Mouse (Mus musculus): ENCODE data around the gene Rad21l. TPM values are rescaled to one million over a fixed set of nuclear protein-coding genes. Genes with fewer than 3 reads are reported as not detected.

Gene Rad21l
- total and polyA plus RNA-seq, 2 experiments from 2014 or later = not detected

DNA sequence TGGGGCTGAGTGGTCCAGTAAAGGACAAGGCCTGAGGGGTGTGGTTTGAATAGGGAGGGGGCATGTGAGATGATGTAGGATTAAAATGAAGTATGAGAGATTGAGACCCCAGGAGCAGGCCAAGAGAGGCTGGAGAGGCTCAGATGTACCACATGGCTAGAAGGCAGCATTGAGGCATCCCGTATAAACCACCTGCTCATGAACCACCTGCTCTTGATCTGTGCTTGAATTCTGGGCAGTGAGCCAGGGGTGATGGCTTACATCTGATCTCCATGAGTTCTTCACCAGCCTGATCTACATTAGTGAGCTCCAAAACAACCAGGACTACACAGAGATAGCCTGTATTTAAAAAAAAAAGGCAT, 2.6 kb upstream of the Rad21l start:
- H3K27me3 ChIP-seq (ENCODE audit: control insufficient read depth, insufficient read depth, low read length) = peaks cover 5% of the 10 kb centered on the region; the same call in 1 of the 2 replicates
- DNase-seq (ENCODE audit: low spot score) (no peak), ATAC-seq (ENCODE audit: insufficient read depth, low read depth) (0 out of 2 replicates have a peak, but pooled peaks have one; percentile 4)
- WGBS = 53% methylated on average over 1 of the region's 1 CpGs
- H3K27ac ChIP-seq (ENCODE audit: low read depth) = no peak overlapping the region
- H3K9me3 ChIP-seq (replicated peaks; ENCODE audit: control insufficient read depth, low read length) = no peaks in the 10 kb centered on the region
- TF ChIP-seq CTCF (IDR thresholded peaks at IDR 0.05; ENCODE audit: low read depth) (no peak), EP300 (IDR thresholded peaks at IDR 0.05; ENCODE audit: low read depth) (no peak)
- H3K4me3 ChIP-seq (ENCODE audit: low read depth, low read length) = no peak overlapping the region
- H3K4me2 ChIP-seq (ENCODE audit: low read depth, low read length) = no peak overlapping the region
- no peaks in the 10 kb centered on the region for H3K4me1 ChIP-seq (ENCODE audit: control insufficient read depth, insufficient read depth)
- H3K36me3 ChIP-seq (replicated peaks; ENCODE audit: control insufficient read depth, insufficient read depth, low read length) = no peaks in the 10 kb centered on the region
- H3K9ac ChIP-seq (replicated peaks; ENCODE audit: low read depth, low read length) = no peak overlapping the region

DNA sequence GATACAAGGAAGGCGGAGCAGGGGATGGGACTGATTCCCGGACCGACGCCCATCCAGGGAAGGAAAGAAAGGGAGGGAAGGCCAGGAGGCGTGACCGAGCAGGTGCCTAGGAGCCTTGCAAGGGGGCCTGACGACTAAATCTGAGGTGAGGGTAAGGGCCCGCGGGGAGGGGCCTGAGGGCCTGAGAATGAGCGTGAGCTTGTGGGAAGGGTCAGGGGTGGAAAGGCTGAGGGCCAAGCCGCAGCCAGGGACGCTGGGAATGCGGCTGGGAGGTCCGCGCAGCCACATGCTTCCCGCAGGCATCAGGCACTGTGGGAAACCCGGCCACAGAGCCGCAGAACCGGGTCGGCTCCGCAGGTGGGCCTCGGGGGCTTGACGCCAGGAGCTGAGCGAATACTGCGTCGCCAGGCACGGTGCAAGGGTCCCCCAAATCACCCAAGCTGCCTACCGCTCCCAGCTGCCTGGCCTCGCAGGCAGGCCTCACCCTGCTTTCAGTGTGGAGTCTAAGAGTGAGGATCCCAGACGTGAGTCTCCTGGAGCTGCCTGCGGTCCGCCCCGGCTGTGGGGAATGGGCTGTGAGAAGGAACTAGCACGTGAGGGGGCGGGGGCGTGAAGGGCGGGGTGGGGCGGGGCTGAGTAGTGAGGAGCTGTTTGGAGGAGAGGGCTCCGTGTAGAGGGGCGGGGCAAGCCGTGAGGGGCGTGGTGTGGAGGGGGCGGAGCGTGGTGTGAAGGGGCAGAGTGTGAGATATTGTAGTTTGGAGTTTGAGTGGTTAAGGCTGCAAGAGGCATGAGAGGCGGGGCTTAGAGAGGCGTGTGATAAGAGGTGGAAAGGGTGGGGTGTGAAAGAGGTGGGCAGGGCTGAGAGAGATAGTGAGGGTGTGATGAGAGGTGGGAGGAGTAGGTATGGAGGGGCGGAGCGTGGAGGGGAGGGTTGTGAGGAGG, 2.0 kb upstream of the Rad21l start:
- ATAC-seq (ENCODE audit: insufficient read depth, low read depth) = peak; percentile 36; the same call in 1 of the 2 replicates
- Histone ChIP-seq H3K36me3 (replicated peaks; ENCODE audit: control insufficient read depth, insufficient read depth, low read length) (no peaks in the 10 kb centered on the region), H3K4me2 (ENCODE audit: low read depth, low read length) (0 out of 2 replicates have a peak overlapping the region, but pooled peaks have one; percentile 4), H3K27ac (ENCODE audit: low read depth) (no peak overlapping the region), H3K9me3 (replicated peaks; ENCODE audit: control insufficient read depth, low read length) (no peaks in the 10 kb centered on the region), H3K4me1 (ENCODE audit: control insufficient read depth, insufficient read depth) (no peaks in the 10 kb centered on the region), H3K27me3 (ENCODE audit: control insufficient read depth, insufficient read depth, low read length) (peaks cover 5% of the 10 kb centered on the region; the same call in 1 of the 2 replicates), H3K4me3 (ENCODE audit: low read depth, low read length) (no peak overlapping the region), H3K9ac (replicated peaks; ENCODE audit: low read depth, low read length) (no peak overlapping the region)
- DNase-seq (ENCODE audit: low spot score) = no peak
- 30% methylated on average over 48 of the region's 48 CpGs for WGBS
- TF ChIP-seq EP300 (IDR thresholded peaks at IDR 0.05; ENCODE audit: low read depth) (no peak), CTCF (IDR thresholded peaks at IDR 0.05; ENCODE audit: low read depth) (no peak)

DNA sequence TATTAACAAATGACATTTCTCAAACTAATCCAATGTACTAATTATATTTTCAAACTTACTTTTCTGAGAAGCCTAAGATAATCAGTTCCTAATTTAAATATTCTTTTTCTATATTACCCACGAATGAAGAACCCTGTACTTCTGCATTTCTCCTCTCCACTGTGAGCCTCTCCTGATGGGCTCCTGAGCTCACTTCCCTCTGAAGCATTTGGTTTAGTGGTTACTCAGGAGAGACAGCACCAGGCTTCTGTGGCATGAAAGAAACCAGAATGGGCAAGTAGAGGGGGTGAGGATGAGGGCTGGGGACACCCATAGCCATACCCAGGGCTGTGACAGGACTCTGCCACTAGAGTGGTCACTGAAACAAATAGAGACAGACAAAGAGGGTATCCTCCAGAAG, 16.3 kb downstream of the Rad21l start:
- H3K4me3 ChIP-seq (ENCODE audit: low read depth, low read length) = no peak overlapping the region
- TF ChIP-seq EP300 (IDR thresholded peaks at IDR 0.05; ENCODE audit: low read depth) = no peak
- TF ChIP-seq CTCF (IDR thresholded peaks at IDR 0.05; ENCODE audit: low read depth) = no peak
- 69% methylated on average over 1 of the region's 1 CpGs for WGBS
- H3K4me2 ChIP-seq (ENCODE audit: low read depth, low read length) = no peak overlapping the region
- no peak for DNase-seq (ENCODE audit: low spot score)
- H3K36me3 ChIP-seq (replicated peaks; ENCODE audit: control insufficient read depth, insufficient read depth, low read length) = no peaks in the 10 kb centered on the region
- no peak overlapping the region for H3K27ac ChIP-seq (ENCODE audit: low read depth)
- no peak overlapping the region for H3K9ac ChIP-seq (replicated peaks; ENCODE audit: low read depth, low read length)
- no peaks in the 10 kb centered on the region for H3K4me1 ChIP-seq (ENCODE audit: control insufficient read depth, insufficient read depth)
- no peaks in the 10 kb centered on the region for H3K27me3 ChIP-seq (ENCODE audit: control insufficient read depth, insufficient read depth, low read length)
- no peak for ATAC-seq (ENCODE audit: insufficient read depth, low read depth)
- H3K9me3 ChIP-seq (replicated peaks; ENCODE audit: control insufficient read depth, low read length) = no peaks in the 10 kb centered on the region

DNA sequence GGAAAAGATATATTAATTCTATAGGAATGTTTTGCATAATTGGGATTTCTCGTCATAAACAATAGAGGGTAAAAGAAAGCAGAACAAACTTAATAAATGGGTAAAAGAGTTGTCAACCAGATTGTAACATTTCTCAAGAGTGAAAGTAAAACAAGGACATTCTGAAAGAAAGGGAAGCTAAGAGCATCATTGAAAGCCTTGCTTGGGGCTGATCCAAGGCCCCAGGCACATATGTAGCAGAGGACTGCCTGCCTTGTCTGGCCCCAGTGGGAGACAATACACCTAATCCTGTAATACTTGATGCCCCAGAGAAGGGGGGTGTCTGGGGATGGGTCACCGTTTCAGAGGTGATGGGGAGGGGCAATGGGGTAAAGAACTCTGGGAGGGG, 32.3 kb downstream of the Rad21l start:
- TF ChIP-seq CTCF (IDR thresholded peaks at IDR 0.05; ENCODE audit: low read depth) (no peak), EP300 (IDR thresholded peaks at IDR 0.05; ENCODE audit: low read depth) (no peak)
- no peaks in the 10 kb centered on the region for H3K4me1 ChIP-seq (ENCODE audit: control insufficient read depth, insufficient read depth)
- H3K27ac ChIP-seq (ENCODE audit: low read depth) = no peak overlapping the region
- H3K9me3 ChIP-seq (replicated peaks; ENCODE audit: control insufficient read depth, low read length) = no peaks in the 10 kb centered on the region
- H3K36me3 ChIP-seq (replicated peaks; ENCODE audit: control insufficient read depth, insufficient read depth, low read length) = no peaks in the 10 kb centered on the region
- no peak overlapping the region for H3K4me2 ChIP-seq (ENCODE audit: low read depth, low read length)
- 69% methylated on average over 2 of the region's 2 CpGs for WGBS
- DNase-seq (ENCODE audit: low spot score) = no peak
- no peak overlapping the region for H3K4me3 ChIP-seq (ENCODE audit: low read depth, low read length)
- no peak overlapping the region for H3K9ac ChIP-seq (replicated peaks; ENCODE audit: low read depth, low read length)
- no peak for ATAC-seq (ENCODE audit: insufficient read depth, low read depth)
- peaks cover 30% of the 10 kb centered on the region for H3K27me3 ChIP-seq (ENCODE audit: control insufficient read depth, insufficient read depth, low read length)

DNA sequence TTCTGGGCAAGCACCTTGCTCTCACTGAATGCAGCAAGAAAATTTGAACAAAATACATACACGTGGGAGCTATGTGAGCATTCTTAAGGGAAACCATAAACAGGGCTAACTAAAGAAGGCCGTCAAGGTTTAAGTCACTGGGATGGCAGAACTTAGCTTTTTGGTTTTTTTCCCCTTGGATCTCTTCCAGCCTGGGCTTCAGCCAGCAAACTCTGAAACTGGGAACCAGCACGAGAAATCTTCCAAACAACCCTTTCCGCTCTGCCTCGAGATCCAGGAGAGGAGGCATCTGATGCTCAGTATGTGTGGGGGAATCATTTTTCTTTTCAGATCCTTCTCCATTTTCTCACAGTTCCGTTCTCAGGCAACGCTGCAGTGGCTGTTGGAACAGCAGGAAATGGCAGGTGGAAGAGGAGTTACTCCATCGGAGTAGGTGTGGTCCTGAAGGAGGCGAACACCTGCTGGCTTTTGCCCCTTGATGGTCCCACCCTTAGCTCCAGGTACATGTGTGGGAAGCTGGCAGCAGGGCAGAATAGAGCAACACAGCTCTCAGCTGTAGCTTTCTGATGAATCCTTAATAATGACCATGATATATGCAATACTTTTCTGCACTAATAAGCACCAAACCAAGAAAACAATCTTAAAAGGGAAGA, 32.8 kb downstream of the Rad21l start:
- no peak for TF ChIP-seq EP300 (IDR thresholded peaks at IDR 0.05; ENCODE audit: low read depth)
- TF ChIP-seq CTCF (IDR thresholded peaks at IDR 0.05; ENCODE audit: low read depth) = no peak
- H3K36me3 ChIP-seq (replicated peaks; ENCODE audit: control insufficient read depth, insufficient read depth, low read length) = no peaks in the 10 kb centered on the region
- no peaks in the 10 kb centered on the region for H3K4me1 ChIP-seq (ENCODE audit: control insufficient read depth, insufficient read depth)
- no peak overlapping the region for H3K9ac ChIP-seq (replicated peaks; ENCODE audit: low read depth, low read length)
- no peak for DNase-seq (ENCODE audit: low spot score)
- 62% methylated on average over 9 of the region's 9 CpGs for WGBS
- no peak for ATAC-seq (ENCODE audit: insufficient read depth, low read depth)
- H3K27ac ChIP-seq (ENCODE audit: low read depth) = no peak overlapping the region
- peaks cover 36% of the 10 kb centered on the region for H3K27me3 ChIP-seq (ENCODE audit: control insufficient read depth, insufficient read depth, low read length)
- H3K4me3 ChIP-seq (ENCODE audit: low read depth, low read length) = no peak overlapping the region
- no peak overlapping the region for H3K4me2 ChIP-seq (ENCODE audit: low read depth, low read length)
- H3K9me3 ChIP-seq (replicated peaks; ENCODE audit: control insufficient read depth, low read length) = no peaks in the 10 kb centered on the region
